Mouse (Mus musculus): ENCODE measurements around the gene Cacna2d3. TPM values are rescaled to one million over a fixed set of nuclear protein-coding genes. Genes with fewer than 3 reads are reported as not detected.

Cacna2d3 gene
- polyA plus RNA-seq, 1 experiment from 2014 or later: 0.99 TPM

- no peaks in the 10 kb centered on the region for H3K9me3 ChIP-seq (ENCODE audit: control insufficient read depth)
- no peak for TF ChIP-seq CTCF (IDR thresholded peaks at IDR 0.05; ENCODE audit: low read depth)
- H3K4me1 ChIP-seq (replicated peaks; ENCODE audit: control insufficient read depth, insufficient read depth, low read length): no peaks in the 10 kb centered on the region
- no peak overlapping the region for H3K27ac ChIP-seq (ENCODE audit: low read depth, low read length)
- no peak for ATAC-seq
- H3K4me3 ChIP-seq (ENCODE audit: low read depth, low read length): no peak overlapping the region
- H3K9ac ChIP-seq (ENCODE audit: low read depth, low read length): no peak overlapping the region
- no peaks in the 10 kb centered on the region for H3K27me3 ChIP-seq (replicated peaks; ENCODE audit: control insufficient read depth, insufficient read depth, low read length)
- H3K36me3 ChIP-seq (ENCODE audit: control insufficient read depth, insufficient read depth): no peaks in the 10 kb centered on the region
- H3K4me2 ChIP-seq (replicated peaks; ENCODE audit: low read depth): no peak overlapping the region
- 73% methylated on average over 10 of the region's 10 CpGs for WGBS
These were observed 584.6 kb downstream of the Cacna2d3 start for GRCm38 (mm10) chr14:29137006-29137579.

- H3K9ac ChIP-seq (ENCODE audit: low read depth, low read length): no peak overlapping the region
- no peaks in the 10 kb centered on the region for H3K4me1 ChIP-seq (replicated peaks; ENCODE audit: control insufficient read depth, insufficient read depth, low read length)
- TF ChIP-seq CTCF (IDR thresholded peaks at IDR 0.05; ENCODE audit: low read depth): no peak
- no peak overlapping the region for H3K4me3 ChIP-seq (ENCODE audit: low read depth, low read length)
- H3K9me3 ChIP-seq (ENCODE audit: control insufficient read depth): no peaks in the 10 kb centered on the region
- H3K4me2 ChIP-seq (replicated peaks; ENCODE audit: low read depth): no peak overlapping the region
- 76% methylated on average over 5 of the region's 5 CpGs for WGBS
- H3K27ac ChIP-seq (ENCODE audit: low read depth, low read length): no peak overlapping the region
- ATAC-seq: no peak
- H3K27me3 ChIP-seq (replicated peaks; ENCODE audit: control insufficient read depth, insufficient read depth, low read length): no peaks in the 10 kb centered on the region
- no peaks in the 10 kb centered on the region for H3K36me3 ChIP-seq (ENCODE audit: control insufficient read depth, insufficient read depth)
These were observed 586.8 kb downstream of the Cacna2d3 start for GRCm38 (mm10) chr14:29134901-29135300.

GRCm38 (mm10) chr14:29130511-29130910, 591.2 kb downstream of the Cacna2d3 start:
- no peak for ATAC-seq
- no peak overlapping the region for H3K27ac ChIP-seq (ENCODE audit: low read depth, low read length)
- no peaks in the 10 kb centered on the region for H3K27me3 ChIP-seq (replicated peaks; ENCODE audit: control insufficient read depth, insufficient read depth, low read length)
- no peaks in the 10 kb centered on the region for H3K9me3 ChIP-seq (ENCODE audit: control insufficient read depth)
- H3K9ac ChIP-seq (ENCODE audit: low read depth, low read length): no peak overlapping the region
- no peaks in the 10 kb centered on the region for H3K4me1 ChIP-seq (replicated peaks; ENCODE audit: control insufficient read depth, insufficient read depth, low read length)
- no peak overlapping the region for H3K4me3 ChIP-seq (ENCODE audit: low read depth, low read length)
- no peaks in the 10 kb centered on the region for H3K36me3 ChIP-seq (ENCODE audit: control insufficient read depth, insufficient read depth)
- no peak for TF ChIP-seq CTCF (IDR thresholded peaks at IDR 0.05; ENCODE audit: low read depth)
- H3K4me2 ChIP-seq (replicated peaks; ENCODE audit: low read depth): no peak overlapping the region

GRCm38 (mm10) chr14:29123886-29124285, 597.8 kb downstream of the Cacna2d3 start:
- no peak overlapping the region for H3K27ac ChIP-seq (ENCODE audit: low read depth, low read length)

GRCm38 (mm10) chr14:29122749-29123148, 598.9 kb downstream of the Cacna2d3 start:
- no peak overlapping the region for H3K9ac ChIP-seq (ENCODE audit: low read depth, low read length)
- H3K4me3 ChIP-seq (ENCODE audit: low read depth, low read length): no peak overlapping the region
- no peaks in the 10 kb centered on the region for H3K4me1 ChIP-seq (replicated peaks; ENCODE audit: control insufficient read depth, insufficient read depth, low read length)
- H3K9me3 ChIP-seq (ENCODE audit: control insufficient read depth): no peaks in the 10 kb centered on the region
- no peak for TF ChIP-seq CTCF (IDR thresholded peaks at IDR 0.05; ENCODE audit: low read depth)
- WGBS: 92% methylated on average over 3 of the region's 3 CpGs
- no peak overlapping the region for H3K27ac ChIP-seq (ENCODE audit: low read depth, low read length)
- H3K36me3 ChIP-seq (ENCODE audit: control insufficient read depth, insufficient read depth): no peaks in the 10 kb centered on the region
- no peak overlapping the region for H3K4me2 ChIP-seq (replicated peaks; ENCODE audit: low read depth)
- no peak for ATAC-seq
- H3K27me3 ChIP-seq (replicated peaks; ENCODE audit: control insufficient read depth, insufficient read depth, low read length): no peaks in the 10 kb centered on the region

More at GRCm38 (mm10) chr14:29123886-29124285, 597.8 kb downstream of the Cacna2d3 start:
- H3K9ac ChIP-seq (ENCODE audit: low read depth, low read length): no peak overlapping the region
- no peak overlapping the region for H3K4me3 ChIP-seq (ENCODE audit: low read depth, low read length)
- no peak overlapping the region for H3K4me2 ChIP-seq (replicated peaks; ENCODE audit: low read depth)
- no peaks in the 10 kb centered on the region for H3K27me3 ChIP-seq (replicated peaks; ENCODE audit: control insufficient read depth, insufficient read depth, low read length)
- H3K4me1 ChIP-seq (replicated peaks; ENCODE audit: control insufficient read depth, insufficient read depth, low read length): no peaks in the 10 kb centered on the region
- TF ChIP-seq CTCF (IDR thresholded peaks at IDR 0.05; ENCODE audit: low read depth): peak; percentile 43
- H3K36me3 ChIP-seq (ENCODE audit: control insufficient read depth, insufficient read depth): no peaks in the 10 kb centered on the region
- no peak for ATAC-seq
- no peaks in the 10 kb centered on the region for H3K9me3 ChIP-seq (ENCODE audit: control insufficient read depth)

- 55% methylated on average over 9 of the region's 9 CpGs for WGBS
- no peak for ATAC-seq
- Histone ChIP-seq H3K9ac (ENCODE audit: low read depth, low read length) (no peak overlapping the region), H3K27ac (ENCODE audit: low read depth, low read length) (no peak overlapping the region), H3K4me1 (replicated peaks; ENCODE audit: control insufficient read depth, insufficient read depth, low read length) (no peaks in the 10 kb centered on the region), H3K36me3 (ENCODE audit: control insufficient read depth, insufficient read depth) (no peaks in the 10 kb centered on the region), H3K9me3 (ENCODE audit: control insufficient read depth) (no peaks in the 10 kb centered on the region), H3K4me2 (replicated peaks; ENCODE audit: low read depth) (no peak overlapping the region), H3K4me3 (ENCODE audit: low read depth, low read length) (no peak overlapping the region), H3K27me3 (replicated peaks; ENCODE audit: control insufficient read depth, insufficient read depth, low read length) (no peaks in the 10 kb centered on the region)
- TF ChIP-seq CTCF (IDR thresholded peaks at IDR 0.05; ENCODE audit: low read depth): no peak
These were observed 607.7 kb downstream of the Cacna2d3 start for GRCm38 (mm10) chr14:29113852-29114450.
